Mouse (Mus musculus): ENCODE measurements around the gene Sh3bp4.

Gene Sh3bp4

GRCm38 (mm10) chr1:89127163-89127562 is 56.9 kb downstream of the Sh3bp4 start:
- DNase-seq (ENCODE audit: low spot score in 2 of 2): no peak

GRCm38 (mm10) chr1:89130429-89130828 is 60.2 kb downstream of the Sh3bp4 start:
- peak in 1 of 2 experiments; percentile 17 for DNase-seq (ENCODE audit: low spot score in 2 of 2)

- DNase-seq (ENCODE audit: low spot score in 2 of 2): no peak
Measured at GRCm38 (mm10) chr1:89131018-89131540, 60.9 kb downstream of the Sh3bp4 start.

- no peak for DNase-seq (ENCODE audit: low spot score in 2 of 2)
Measured at GRCm38 (mm10) chr1:89131707-89132106, 61.5 kb downstream of the Sh3bp4 start.

GRCm38 (mm10) chr1:89133266-89133665 is 63.1 kb downstream of the Sh3bp4 start:
- DNase-seq (ENCODE audit: low spot score in 2 of 2): no peak

GRCm38 (mm10) chr1:89133717-89134116 is 63.5 kb downstream of the Sh3bp4 start:
- DNase-seq (ENCODE audit: low spot score in 2 of 2): no peak

- DNase-seq (ENCODE audit: low spot score in 2 of 2): peak in 1 of 2 experiments; percentile 38
Measured at GRCm38 (mm10) chr1:89136089-89136811, 66.0 kb downstream of the Sh3bp4 start.

- no peak for DNase-seq (ENCODE audit: low spot score in 2 of 2)
Measured at GRCm38 (mm10) chr1:89137086-89137816, 67.0 kb downstream of the Sh3bp4 start.

GRCm38 (mm10) chr1:89138316-89138715 is 68.1 kb downstream of the Sh3bp4 start:
- DNase-seq (ENCODE audit: low spot score in 2 of 2): peak in 1 of 2 experiments; percentile 54

GRCm38 (mm10) chr1:89140113-89140512 is 69.9 kb downstream of the Sh3bp4 start:
- DNase-seq (ENCODE audit: low spot score in 2 of 2): no peak

- DNase-seq (ENCODE audit: low spot score in 2 of 2): no peak
Measured at GRCm38 (mm10) chr1:89151071-89151470, 80.9 kb downstream of the Sh3bp4 start.

GRCm38 (mm10) chr1:89152576-89152975 is 82.4 kb downstream of the Sh3bp4 start:
- no peak for DNase-seq (ENCODE audit: low spot score in 2 of 2)

- no peak for DNase-seq (ENCODE audit: low spot score in 2 of 2)
Measured at GRCm38 (mm10) chr1:89153203-89153602, 83.0 kb downstream of the Sh3bp4 start.

- peak in 1 of 2 experiments; percentile 22 for DNase-seq (ENCODE audit: low spot score in 2 of 2)
Measured at GRCm38 (mm10) chr1:89163483-89163882, 93.3 kb downstream of the Sh3bp4 start.

GRCm38 (mm10) chr1:89164281-89164680 is 94.1 kb downstream of the Sh3bp4 start:
- DNase-seq (ENCODE audit: low spot score in 2 of 2): peak; percentile 25 to 39

- DNase-seq (ENCODE audit: low spot score in 2 of 2): no peak
Measured at GRCm38 (mm10) chr1:89164685-89165084, 94.5 kb downstream of the Sh3bp4 start.

- no peak for DNase-seq (ENCODE audit: low spot score in 2 of 2)
Measured at GRCm38 (mm10) chr1:89166814-89167249, 96.6 kb downstream of the Sh3bp4 start.

- DNase-seq (ENCODE audit: low spot score in 2 of 2): peak in 1 of 2 experiments; percentile 50
Measured at GRCm38 (mm10) chr1:89171275-89171767, 101.1 kb downstream of the Sh3bp4 start.

GRCm38 (mm10) chr1:89174621-89175020 is 104.4 kb downstream of the Sh3bp4 start:
- no peak for DNase-seq (ENCODE audit: low spot score in 2 of 2)

- DNase-seq (ENCODE audit: low spot score in 2 of 2): no peak
Measured at GRCm38 (mm10) chr1:89175355-89175754, 105.1 kb downstream of the Sh3bp4 start.

- no peak for DNase-seq (ENCODE audit: low spot score in 2 of 2)
Measured at GRCm38 (mm10) chr1:89183261-89183831, 113.1 kb downstream of the Sh3bp4 start.

Measured in left cerebral cortex, adult 9 months (tissue).